Mouse (Mus musculus) midbrain, embryonic 11.5 days (tissue): ENCODE data around the gene Glo1. TPM values are rescaled to one million over a fixed set of nuclear protein-coding genes. Genes with fewer than 3 reads are reported as not detected.

Experiments used
- ATAC-seq: fragments of 200-750 bp; cut with Nextera tagmentation; 2 replicates; pipeline ENCODE4 v1.8.0; 2017; ENCODE audit warnings: moderate TSS enrichment, moderate library complexity; ENCODE audit not compliant: low FRiP score
- DNase-seq: peaks from one replicate; pipeline ENCODE4 v3.0.0; 2015; ENCODE audit warnings: low spot score; ENCODE audit errors: missing footprints
- H3K27ac ChIP-seq: fragments of 300-500 bp; sonication (generic); 2 replicates; pipeline ENCODE4 v1.5.1; 2014; ENCODE audit warnings: low read depth, low read length
- H3K27me3 ChIP-seq: fragments of 300-500 bp; sonication (generic); 2 replicates; pipeline ENCODE4 v1.6.1; 2014; ENCODE audit warnings: mild to moderate bottlenecking, low read length, moderate library complexity, mixed read lengths; ENCODE audit not compliant: control insufficient read depth, insufficient read depth
- H3K36me3 ChIP-seq: fragments of 300-500 bp; sonication (generic); 2 replicates; pipeline ENCODE4 v1.6.1; 2014; ENCODE audit warnings: mild to moderate bottlenecking, low read length, moderate library complexity, mixed read lengths; ENCODE audit not compliant: control insufficient read depth, insufficient read depth
- H3K4me1 ChIP-seq: fragments of 300-500 bp; sonication (generic); 2 replicates; pipeline ENCODE4 v1.6.1; 2014; ENCODE audit warnings: low read length; ENCODE audit not compliant: control insufficient read depth, insufficient read depth
- H3K4me2 ChIP-seq: fragments of 300-500 bp; sonication (generic); 2 replicates; pipeline ENCODE4 v1.6.1; 2014; ENCODE audit warnings: mild to moderate bottlenecking, moderate library complexity
- H3K4me3 ChIP-seq: fragments of 300-500 bp; sonication (generic); 2 replicates; pipeline ENCODE4 v1.5.1; 2014; ENCODE audit warnings: low read depth, low read length
- H3K9ac ChIP-seq: fragments of 300-500 bp; sonication (generic); 2 replicates; pipeline ENCODE4 v1.6.1; 2014; ENCODE audit warnings: low read length
- H3K9me3 ChIP-seq: fragments of 300-500 bp; sonication (generic); 2 replicates; pipeline ENCODE4 v1.6.1; 2016; ENCODE audit warnings: low read length; ENCODE audit not compliant: control insufficient read depth
- WGBS: fragments of 180-500 bp; shearing (Covaris S2); extraction: QIAGEN DNeasy Blood & Tissue Kit; methylation state at CpG from one replicate; pipeline ENCODE4 v1.1.7; 2014; 5-methylcytosine and 5-hydroxymethylcytosine counted together
- polyA plus RNA-seq: library from polyadenylated mRNA; unstranded; fragments of >200 nt; fragmentation: Nextera tagmentation; extraction: Ambion mirVana; gene quantifications from 2 replicates; pipeline ENCODE4 v1.2.1, GENCODE M21; 2014

Gene Glo1
- polyA plus RNA-seq, 1 experiment from 2014 or later: 277 TPM

DNA sequence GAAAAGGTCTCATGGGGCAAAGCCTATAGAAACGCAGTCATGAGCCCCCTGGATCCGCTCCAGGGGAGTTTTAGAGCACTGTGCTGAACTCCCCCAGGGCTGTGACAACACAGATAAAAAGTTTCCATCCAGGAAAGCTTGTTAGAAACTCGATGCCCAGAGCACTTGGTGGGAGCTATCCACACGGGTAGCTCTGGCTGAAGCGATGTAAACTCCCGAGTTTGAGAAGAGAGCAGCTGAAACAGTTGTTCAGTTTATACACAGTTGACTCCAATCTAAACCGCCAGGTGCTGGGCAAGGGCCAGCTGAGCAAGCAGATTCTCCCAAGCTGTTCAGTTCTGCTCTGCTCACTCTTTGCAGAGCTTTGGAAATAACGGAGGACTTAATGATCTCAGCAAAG is 87.6 kb downstream of the Glo1 start:
- H3K27me3 ChIP-seq: no peaks in the 10 kb centered on the region
- H3K4me2 ChIP-seq: no peak overlapping the region
- H3K9ac ChIP-seq: no peak overlapping the region
- WGBS: 60% methylated on average over 8 of the region's 8 CpGs
- H3K27ac ChIP-seq: no peak overlapping the region
- no peak for ATAC-seq
- no peaks in the 10 kb centered on the region for H3K36me3 ChIP-seq
- H3K4me3 ChIP-seq: no peak overlapping the region
- H3K9me3 ChIP-seq: no peaks in the 10 kb centered on the region
- peaks cover 8% of the 10 kb centered on the region; the same call in 1 of the 2 replicates for H3K4me1 ChIP-seq
- no peak for DNase-seq

DNA sequence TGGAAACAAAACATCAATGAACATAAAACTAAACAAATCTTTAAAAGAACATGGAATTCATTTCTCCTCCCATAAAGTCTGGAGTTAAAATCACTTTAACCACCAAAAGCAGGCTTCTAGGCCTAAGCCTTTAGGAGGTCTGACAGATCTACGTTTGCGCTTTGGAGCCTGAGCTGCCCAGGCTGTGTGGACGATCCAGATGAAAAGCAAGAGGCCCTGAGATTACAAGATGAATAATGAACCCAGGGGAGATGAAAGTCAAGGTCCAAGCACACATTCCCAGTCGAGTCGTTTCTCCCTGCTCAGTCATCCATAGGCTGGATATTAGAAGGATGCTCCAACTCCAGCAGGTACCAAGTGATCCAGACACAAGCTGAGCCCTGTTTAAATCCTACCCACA is 90.0 kb downstream of the Glo1 start:
- Histone ChIP-seq H3K36me3 (no peaks in the 10 kb centered on the region), H3K4me1 (peaks cover 8% of the 10 kb centered on the region; the same call in 1 of the 2 replicates), H3K4me3 (no peak overlapping the region), H3K9ac (no peak overlapping the region), H3K27ac (no peak overlapping the region), H3K4me2 (no peak overlapping the region), H3K9me3 (no peaks in the 10 kb centered on the region), H3K27me3 (no peaks in the 10 kb centered on the region)
- 50% methylated on average over 5 of the region's 5 CpGs for WGBS
- DNase-seq (no peak), ATAC-seq (no peak)

Other genes with a start within 250 kb of the Glo1 start
- gene Btbd9, start 50.4 kb downstream of the Glo1 start, polyA plus RNA-seq: 57.5 and 59.7 TPM in 2 replicates
- 1.1 and 1.5 TPM in 2 replicates for gene Dnah8, start 2.5 kb downstream of the Glo1 start, polyA plus RNA-seq